Mouse (Mus musculus) skeletal muscle tissue, adult 2 months (tissue): ENCODE measurements around the gene Slitrk4.

Experiments
- DNase-seq: peaks from one replicate; pipeline ENCODE4 v3.0.0-alpha.2; 2012; ENCODE audit warnings: low read depth, low spot score

The Slitrk4 gene

DNA sequence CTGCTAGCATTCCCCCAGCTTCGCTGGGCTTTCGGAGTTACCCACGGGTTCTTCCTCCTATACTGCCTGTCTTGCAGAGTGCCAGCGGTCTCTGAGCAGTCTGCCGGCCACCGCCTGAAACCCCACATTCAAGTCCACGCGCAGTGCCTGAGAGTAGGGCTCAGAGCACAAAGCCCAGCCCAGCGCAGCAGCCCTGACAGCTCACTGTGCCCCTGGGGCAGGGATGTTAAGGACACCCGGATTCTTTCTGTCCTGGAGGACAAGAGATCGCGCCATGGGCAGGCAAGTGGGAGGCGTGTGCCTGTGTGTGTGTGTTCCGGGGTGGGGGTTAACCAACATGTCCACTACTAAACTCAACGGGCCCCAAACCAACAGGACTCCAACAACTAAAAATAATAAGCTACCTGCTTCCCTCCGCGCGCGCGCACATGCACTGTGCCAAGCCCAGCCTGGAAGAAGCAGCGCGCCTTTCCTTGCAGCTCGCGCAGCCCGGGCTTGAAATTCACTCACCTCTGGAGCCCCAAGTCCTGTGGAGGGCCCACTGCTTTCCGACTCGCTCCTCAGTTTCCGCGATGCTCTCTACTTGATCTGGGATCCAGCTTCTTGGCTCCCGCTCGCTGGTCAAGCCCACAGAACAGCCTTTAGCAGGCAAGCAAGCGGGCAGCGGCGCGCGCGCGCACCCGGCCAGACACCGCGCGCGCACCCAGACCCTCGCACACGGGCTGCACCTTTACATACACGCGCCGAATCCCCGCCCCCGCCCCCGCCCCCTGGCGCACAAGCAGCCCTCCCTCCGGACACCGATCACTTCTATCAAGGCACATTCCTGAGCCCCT is at the start of gene Slitrk4:
TSS of gene Slitrk4 (minus strand) at position 707 of the 836 bp plus-strand sequence.
- DNase-seq = no peak

- DNase-seq = no peak
Observed at GRCm38 (mm10) chrX:64319501-64319900, 42.7 kb upstream of the Slitrk4 start.

- DNase-seq = no peak
Observed at GRCm38 (mm10) chrX:64277991-64278301, 1.1 kb upstream of the Slitrk4 start.

DNA sequence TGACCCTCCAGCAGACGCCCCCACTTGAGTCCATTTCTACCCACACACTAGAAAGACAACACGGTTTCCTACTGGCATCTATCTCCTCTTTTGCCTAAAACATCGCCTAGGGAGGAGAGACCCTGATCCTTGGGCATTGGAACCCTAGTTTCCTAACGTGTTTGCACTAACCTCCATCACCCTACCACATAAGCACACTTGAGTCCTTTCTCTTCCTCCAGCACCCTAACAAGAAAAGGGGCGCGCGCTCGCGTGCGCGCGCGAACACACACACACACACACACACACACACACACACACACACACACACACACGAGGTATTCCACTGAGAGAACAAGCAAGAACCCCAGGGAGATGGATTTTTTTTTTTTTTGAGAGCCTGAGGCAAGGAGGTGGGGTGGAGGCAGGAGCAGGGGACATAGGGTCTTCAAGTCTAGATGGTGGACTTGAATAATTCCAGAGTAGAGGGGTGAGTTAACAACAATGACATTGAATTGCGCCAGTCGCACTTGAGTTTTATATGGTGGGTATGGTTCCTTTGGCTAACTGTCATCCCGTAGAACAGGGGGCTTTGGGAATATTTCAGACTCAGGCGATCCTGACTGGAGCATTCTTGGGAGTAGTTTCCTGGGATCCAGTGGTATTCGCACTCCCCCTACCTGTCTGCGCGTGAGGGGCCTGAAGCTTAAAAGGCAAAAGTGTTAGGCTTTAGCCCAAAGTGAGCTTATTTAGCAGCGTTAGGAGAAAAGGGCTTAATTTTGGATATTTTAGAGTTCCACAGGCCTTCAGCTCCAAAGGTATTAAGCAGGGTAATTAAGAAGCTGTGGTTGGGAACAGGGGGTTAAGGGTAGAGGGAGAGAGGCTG is 562 bp upstream of the Slitrk4 start:
- DNase-seq = no peak

- no peak for DNase-seq
Observed at GRCm38 (mm10) chrX:64275501-64276289, 1.1 kb downstream of the Slitrk4 start.

- DNase-seq = no peak
Observed at GRCm38 (mm10) chrX:64263481-64263880, 13.3 kb downstream of the Slitrk4 start.
